Mouse (Mus musculus) urinary bladder, postnatal 4 days (tissue): ENCODE measurements around the gene Tdpoz2.
"Not testable (repeated sequence)": the region's sequence is repeated elsewhere in the genome, so short reads cannot be mapped to it uniquely, and the experiment has no call there.

Source experiments
- DNase-seq, 2 experiments: peaks; one replicate each; pipeline ENCODE4 v3.0.0; 2021 to 2022; ENCODE audit warnings: low spot score in 2 of 2

The Tdpoz2 gene

DNA sequence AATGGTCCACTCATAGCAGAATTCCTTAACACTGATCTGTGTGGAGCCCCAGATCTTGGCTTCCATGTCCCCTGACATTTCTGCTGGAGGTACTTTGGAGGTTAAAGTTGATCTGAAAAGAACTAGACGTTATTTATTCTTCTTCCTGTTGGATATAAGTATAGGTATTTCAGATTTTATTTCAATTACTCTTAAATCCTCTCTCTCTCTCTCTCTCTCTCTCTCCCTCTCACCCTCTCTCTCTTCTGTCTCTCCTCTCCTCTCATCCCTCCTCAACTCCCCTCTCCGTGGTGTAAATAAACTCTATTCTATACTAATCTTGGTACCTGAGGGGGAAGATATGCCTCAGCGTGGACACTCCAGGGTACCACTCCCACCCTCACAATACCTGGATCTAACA, at the start of gene Tdpoz2:
Gene Tdpoz2 (minus strand): TSS at position 101 of the 400 bp plus-strand sequence.
- DNase-seq, result no peak

DNA sequence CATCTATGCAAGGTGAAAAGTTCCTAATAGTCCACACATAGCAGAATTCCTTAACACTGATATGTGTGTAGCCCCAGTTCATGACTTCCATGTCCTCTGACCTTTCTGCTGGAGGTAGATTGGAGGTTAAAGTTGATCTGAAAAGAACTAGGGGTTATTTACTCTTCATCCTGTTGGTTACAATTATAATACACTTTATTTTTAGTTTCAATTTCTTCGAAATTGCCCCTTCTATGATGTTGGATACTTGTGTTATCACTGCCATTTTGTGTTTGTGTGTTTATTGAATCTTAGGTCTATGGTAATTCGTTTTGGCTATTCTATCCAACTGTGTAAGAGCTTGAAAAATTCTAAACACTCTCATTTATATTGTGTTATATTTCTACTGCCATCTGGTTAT, 40.5 kb upstream of the Tdpoz2 start, which contains the start of gene Gm37596:
Gene Gm37596 (minus strand): TSS at position 101 of the 400 bp plus-strand sequence.
- DNase-seq, result not testable (repeated sequence)

DNA sequence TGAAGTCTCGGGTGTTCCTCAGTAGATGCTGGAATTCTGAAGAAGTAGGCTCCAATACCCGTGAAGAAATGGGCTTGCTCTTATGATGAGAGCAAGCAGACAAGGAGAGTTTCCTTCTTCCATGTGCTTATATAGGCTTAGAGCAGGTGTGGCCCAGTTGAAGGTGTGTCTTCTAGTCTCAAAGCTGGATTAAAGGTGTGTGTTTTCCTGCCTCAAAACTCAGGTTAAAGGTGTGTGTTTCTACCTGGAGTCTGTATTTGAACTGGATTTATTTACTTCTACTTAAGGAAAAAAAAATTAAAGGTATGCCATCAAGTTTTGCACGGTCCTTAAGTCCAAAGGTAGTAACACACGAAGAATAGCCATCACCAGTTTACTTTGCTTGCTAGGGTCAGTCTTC, 23.7 kb upstream of the Tdpoz2 start, which contains the start of gene Tdpoz1:
Gene Tdpoz1 (minus strand): TSS at position 101 of the 400 bp plus-strand sequence.
- DNase-seq, result not testable (repeated sequence)

DNA sequence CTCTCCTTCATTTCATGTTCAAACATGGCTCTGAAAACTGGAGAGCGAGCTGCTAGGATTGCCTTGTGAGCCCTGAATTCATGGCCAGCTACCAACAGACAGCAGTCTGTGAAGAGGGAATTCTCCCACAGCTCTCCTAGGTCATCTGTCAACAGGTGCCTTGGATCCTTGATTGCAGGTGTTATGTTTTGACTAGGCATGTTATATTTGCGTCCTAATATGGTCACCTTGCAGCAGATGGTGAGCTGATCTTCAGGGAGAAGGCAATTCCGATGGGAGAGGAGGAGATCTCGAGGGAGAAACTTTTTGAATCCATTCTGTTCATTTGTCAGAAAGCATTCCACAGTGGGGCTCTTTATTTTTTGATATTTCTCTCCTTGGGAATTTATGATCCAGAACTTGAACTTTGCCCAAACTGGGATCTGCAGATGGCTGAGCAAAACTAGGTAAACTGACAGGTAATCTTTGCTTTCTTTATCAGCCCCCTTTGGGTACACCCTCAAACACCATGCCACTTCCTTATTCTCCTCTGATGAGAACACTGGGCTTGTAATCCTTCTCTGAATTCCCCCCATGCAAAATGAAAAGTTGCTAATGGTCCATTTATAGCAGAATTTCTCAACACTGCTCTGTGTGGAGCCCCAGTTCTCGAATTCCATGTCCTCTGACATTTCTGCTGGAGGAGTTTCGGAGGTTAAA, 18.5 kb upstream of the Tdpoz2 start:
- DNase-seq, result not testable (repeated sequence)

DNA sequence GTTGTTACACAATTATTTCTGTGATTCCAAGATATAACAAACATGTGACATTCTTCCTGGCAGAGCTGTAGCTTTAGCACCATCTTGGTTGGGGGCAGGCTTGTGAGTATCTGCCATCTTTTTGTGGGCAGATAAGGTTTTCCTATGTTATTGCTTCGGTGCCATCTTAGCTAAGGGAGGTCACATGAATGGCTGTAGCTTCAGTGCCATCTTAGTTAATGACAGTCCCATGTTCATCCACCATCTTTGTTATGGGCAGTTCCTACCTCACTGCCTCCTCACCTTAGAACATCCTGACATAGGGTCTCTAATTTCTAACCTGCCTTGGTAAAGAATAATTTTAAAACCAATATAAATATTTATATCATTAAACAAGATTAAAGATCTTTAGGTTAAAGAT, 1.8 kb upstream of the Tdpoz2 start:
- no peak for DNase-seq

DNA sequence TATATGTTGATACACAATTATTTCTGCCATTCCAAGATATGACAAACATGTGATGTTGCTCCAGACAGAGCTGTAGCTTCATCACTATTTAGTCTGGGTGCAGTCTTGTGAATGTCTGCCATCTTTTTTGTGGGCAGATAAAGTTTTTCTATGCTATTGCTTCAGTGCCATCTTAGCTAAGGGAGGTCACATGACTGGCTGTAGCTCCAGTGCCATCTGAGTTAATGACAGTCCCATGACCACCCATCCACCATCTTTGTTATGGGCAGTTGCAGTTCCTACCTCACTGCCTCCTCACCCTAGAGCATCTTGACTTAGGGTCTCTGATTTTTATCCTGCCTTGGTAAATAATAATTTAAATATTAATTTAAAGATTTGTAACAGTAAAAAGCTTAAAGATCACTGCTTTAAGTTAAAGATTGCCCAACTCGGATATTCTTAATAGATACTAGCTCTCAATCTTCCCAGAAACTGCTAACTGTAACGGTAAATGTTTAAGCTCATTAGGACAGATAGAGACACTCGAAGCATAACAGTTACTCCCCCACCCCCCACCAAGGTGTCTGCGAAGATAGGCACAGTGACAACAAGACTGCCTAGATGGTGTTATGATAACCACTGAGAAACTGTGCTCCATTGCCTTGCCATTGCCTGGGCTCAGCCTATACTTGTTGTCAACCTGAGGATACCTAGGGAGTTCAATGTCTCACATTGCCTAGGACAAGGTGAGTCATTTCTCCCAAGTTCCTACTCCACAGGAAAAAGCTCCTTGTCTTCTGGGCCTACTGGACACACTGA, 21.4 kb downstream of the Tdpoz2 start:
- not testable (repeated sequence) for DNase-seq

DNA sequence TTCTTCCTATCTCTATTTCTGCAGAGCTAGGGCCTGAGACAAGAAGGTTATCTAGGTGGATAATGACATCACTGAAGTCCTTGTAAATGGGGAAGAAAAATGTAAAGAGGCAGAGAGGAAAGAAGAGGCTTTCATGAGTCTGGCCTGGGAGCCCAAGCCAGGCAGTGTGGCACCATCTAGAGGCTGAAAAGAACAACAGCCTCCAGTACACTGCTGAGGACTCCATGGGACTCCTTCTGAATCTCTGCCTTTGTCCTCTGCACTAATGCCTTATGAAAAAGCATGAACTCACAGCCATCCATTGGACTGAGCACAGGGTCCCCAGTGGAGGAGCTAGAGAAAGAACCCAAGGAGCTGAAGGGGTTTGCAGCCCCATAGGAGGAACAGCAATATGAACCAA, 43.5 kb downstream of the Tdpoz2 start:
- DNase-seq, result not testable (repeated sequence)

DNA sequence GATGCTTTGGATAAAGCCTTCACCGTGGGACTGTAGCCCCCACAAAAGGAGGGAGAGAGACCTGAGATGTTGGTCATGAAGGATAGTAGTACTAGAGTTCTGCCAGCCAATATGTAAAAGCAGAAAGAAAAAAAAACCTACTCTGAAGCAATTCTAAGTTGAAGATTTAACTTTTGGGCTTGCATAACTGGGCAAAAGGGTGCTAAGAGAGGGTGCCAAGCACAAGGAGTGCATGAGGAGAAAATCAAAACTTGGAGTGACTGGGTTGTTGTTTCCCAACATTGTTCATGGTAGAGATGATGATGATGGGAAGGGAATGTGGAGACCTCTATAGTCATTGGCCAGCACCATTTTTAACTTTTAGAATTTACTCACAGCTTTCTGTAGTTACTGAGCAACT, 50.6 kb downstream of the Tdpoz2 start:
- no peak for DNase-seq
